Mouse (Mus musculus): ENCODE measurements at regions not wholly inside any gene's neighbourhood (a gene's known extent, or its start where the extent isn't known, plus 50 kb on each side); places are given as distances from the start of the nearest gene placed in this dataset.

DNA sequence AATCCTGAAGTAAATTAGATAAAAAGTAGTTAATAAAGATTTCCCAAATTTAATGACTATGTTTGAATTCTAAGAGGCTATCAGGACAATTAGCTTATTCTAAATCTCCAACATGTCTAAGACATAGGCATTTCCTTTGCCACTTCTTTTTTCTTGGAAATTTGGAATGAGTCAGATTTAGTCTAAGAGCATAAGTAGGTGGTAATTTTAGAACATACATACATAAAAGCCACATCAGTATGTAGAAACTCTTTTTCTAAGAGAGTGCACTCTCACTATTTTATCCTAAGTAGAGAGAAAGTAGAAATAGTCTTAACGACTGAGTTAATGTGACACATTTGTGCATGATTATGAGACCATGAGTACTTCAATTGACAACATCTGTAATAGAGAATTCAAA, 802.4 kb upstream of the Ncam2 start:
- DNase-seq (ENCODE audit: inconsistent ontology term) = no peak

DNA sequence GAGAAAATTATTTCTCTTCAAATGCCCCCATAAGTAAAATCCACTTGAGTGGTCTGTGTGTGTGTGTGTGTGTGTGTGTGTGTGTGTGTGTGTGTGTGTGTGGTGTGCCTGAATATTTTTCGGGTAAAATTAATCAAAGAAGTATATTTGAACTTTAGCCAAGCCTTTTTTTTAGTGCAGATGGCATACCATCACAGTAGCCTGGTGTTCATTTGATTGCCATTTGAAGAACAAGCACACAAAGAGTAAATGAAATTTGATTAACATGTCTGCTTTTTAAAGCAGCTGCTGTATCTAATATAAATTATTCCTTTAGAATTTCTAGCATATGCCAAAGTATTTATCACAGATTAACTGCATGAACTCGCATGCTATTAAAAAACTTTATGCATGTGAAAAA, 796.1 kb upstream of the Ncam2 start:
- DNase-seq (ENCODE audit: inconsistent ontology term) = no peak

DNA sequence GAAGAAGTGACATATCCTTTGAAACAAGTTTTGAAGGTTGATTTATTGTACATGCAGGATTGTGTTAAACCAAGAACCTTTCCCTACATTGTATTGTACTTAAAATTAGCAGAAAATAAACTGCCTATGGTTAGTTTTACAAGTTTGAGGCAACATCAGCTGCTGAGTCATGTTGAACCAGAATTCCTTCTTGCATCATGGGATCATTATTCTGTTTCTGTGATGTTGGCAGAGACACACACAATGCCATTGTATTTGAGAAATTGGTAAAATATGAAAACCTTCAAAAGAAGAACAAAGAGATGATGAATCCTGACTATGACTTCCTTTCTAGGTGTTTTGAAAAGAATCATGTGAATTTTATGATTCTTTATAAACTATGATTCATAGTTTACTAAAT, 791.9 kb upstream of the Ncam2 start:
- DNase-seq (ENCODE audit: inconsistent ontology term) = peak; percentile 73
